Mouse (Mus musculus) heart, postnatal 0 days (tissue): ENCODE data around the gene Rere. TPM values are rescaled to one million over a fixed set of nuclear protein-coding genes. Genes with fewer than 3 reads are reported as not detected.

Experiments used
- ATAC-seq: fragments of 200-750 bp; cut with Nextera tagmentation; 2 replicates; pipeline ENCODE4 v1.8.0; 2017; ENCODE audit warnings: low read depth, moderate number of reproducible peaks, moderate library complexity; ENCODE audit not compliant: insufficient read depth
- DNase-seq: peaks from one replicate; pipeline ENCODE4 v3.0.0-alpha.2; 2016; ENCODE audit warnings: low spot score
- H3K27ac ChIP-seq: fragments of 300-500 bp; sonication (generic); 2 replicates; pipeline ENCODE4 v1.5.1; 2014; ENCODE audit warnings: low read depth, mild to moderate bottlenecking
- H3K27me3 ChIP-seq: fragments of 300-500 bp; sonication (generic); 2 replicates; pipeline ENCODE4 v1.6.1; 2014; ENCODE audit warnings: low read length, mixed read lengths; ENCODE audit not compliant: control insufficient read depth, insufficient read depth
- H3K36me3 ChIP-seq: fragments of 300-500 bp; sonication (generic); replicated peaks from 2 replicates; pipeline ENCODE4 v1.6.1; 2014; ENCODE audit warnings: low read length, mixed read lengths; ENCODE audit not compliant: control insufficient read depth, insufficient read depth
- H3K4me1 ChIP-seq: fragments of 300-500 bp; sonication (generic); 2 replicates; pipeline ENCODE4 v1.6.1; 2014; ENCODE audit warnings: antibody characterized with exemption; ENCODE audit not compliant: control insufficient read depth, insufficient read depth
- H3K4me2 ChIP-seq: fragments of 300-500 bp; sonication (generic); 2 replicates; pipeline ENCODE4 v1.6.1; 2014; ENCODE audit warnings: low read depth, mild to moderate bottlenecking, low read length, moderate library complexity
- H3K4me3 ChIP-seq: fragments of 300-500 bp; sonication (generic); 2 replicates; pipeline ENCODE4 v1.5.1; 2014; ENCODE audit warnings: low read depth, low read length
- H3K9ac ChIP-seq: fragments of 300-500 bp; sonication (generic); replicated peaks from 2 replicates; pipeline ENCODE4 v1.6.1; 2014; ENCODE audit warnings: low read depth, low read length, mixed read lengths
- H3K9me3 ChIP-seq: fragments of 300-500 bp; sonication (generic); replicated peaks from 2 replicates; pipeline ENCODE4 v1.6.1; 2016; ENCODE audit warnings: low read length; ENCODE audit not compliant: control insufficient read depth
- CTCF ChIP-seq: IDR thresholded peaks from 2 replicates; pipeline ENCODE4 v1.5.1; 2016; ENCODE audit warnings: antibody characterized with exemption, control low read depth, low read depth
- EP300 ChIP-seq: IDR thresholded peaks from 2 replicates; pipeline ENCODE4 v1.6.1; 2016; ENCODE audit warnings: antibody characterized with exemption, low read depth
- WGBS: fragments of 180-500 bp; shearing (Covaris S2); extraction: QIAGEN DNeasy Blood & Tissue Kit; methylation state at CpG from one replicate; pipeline ENCODE4 v1.1.7; 2014; 5-methylcytosine and 5-hydroxymethylcytosine counted together
- polyA plus RNA-seq: library from polyadenylated mRNA; unstranded; fragments of >200 nt; fragmentation: Nextera tagmentation; extraction: Ambion mirVana; gene quantifications from 2 replicates; pipeline ENCODE4 v1.2.1, GENCODE M21; 2015
- total RNA-seq: library from RNA; depleted of rRNA; stranded (reverse); fragments of >200 nt; gene quantifications from 2 replicates; pipeline ENCODE4 v1.2.3, GENCODE M21; 2014; ENCODE audit warnings: low replicate concordance

Rere gene
- total and polyA plus RNA-seq, 2 experiments from 2014 or later: 14.6 to 17.9 TPM

GRCm38 (mm10) chr4:150616029-150616420, 334.6 kb downstream of the Rere start:
- H3K36me3 ChIP-seq: peaks cover 95% of the 10 kb centered on the region
- H3K9me3 ChIP-seq: no peaks in the 10 kb centered on the region
- no peak overlapping the region for H3K4me2 ChIP-seq
- DNase-seq (no peak), ATAC-seq (peak; percentile 18; the same call in 1 of the 2 replicates)
- no peaks in the 10 kb centered on the region for H3K27me3 ChIP-seq
- TF ChIP-seq CTCF: no peak
- no peak for TF ChIP-seq EP300
- no peak overlapping the region for H3K27ac ChIP-seq
- H3K9ac ChIP-seq: no peak overlapping the region
- no peak overlapping the region for H3K4me3 ChIP-seq
- no peaks in the 10 kb centered on the region for H3K4me1 ChIP-seq
- WGBS: 64% methylated on average over 13 of the region's 13 CpGs

GRCm38 (mm10) chr4:150616841-150617240, 335.4 kb downstream of the Rere start:
- Histone ChIP-seq H3K27ac (no peak overlapping the region), H3K4me2 (no peak overlapping the region), H3K27me3 (no peaks in the 10 kb centered on the region), H3K4me1 (no peaks in the 10 kb centered on the region), H3K4me3 (no peak overlapping the region), H3K9ac (no peak overlapping the region), H3K36me3 (peaks cover 89% of the 10 kb centered on the region), H3K9me3 (no peaks in the 10 kb centered on the region)
- ATAC-seq: no peak
- no peak for TF ChIP-seq CTCF
- no peak for TF ChIP-seq EP300
- WGBS: 95% methylated on average over 20 of the region's 20 CpGs
- DNase-seq: no peak

GRCm38 (mm10) chr4:150619011-150619410, 337.6 kb downstream of the Rere start:
- no peak for TF ChIP-seq EP300
- no peak for ATAC-seq
- Histone ChIP-seq H3K27me3 (no peaks in the 10 kb centered on the region), H3K4me2 (no peak overlapping the region), H3K4me1 (no peaks in the 10 kb centered on the region), H3K9me3 (no peaks in the 10 kb centered on the region), H3K27ac (no peak overlapping the region), H3K36me3 (peaks cover 77% of the 10 kb centered on the region), H3K9ac (no peak overlapping the region), H3K4me3 (no peak overlapping the region)
- no peak for DNase-seq
- 88% methylated on average over 7 of the region's 7 CpGs for WGBS

GRCm38 (mm10) chr4:150622641-150623040, 341.2 kb downstream of the Rere start:
- Histone ChIP-seq H3K9me3 (no peaks in the 10 kb centered on the region), H3K36me3 (peaks cover 41% of the 10 kb centered on the region), H3K4me1 (no peaks in the 10 kb centered on the region), H3K27ac (no peak overlapping the region), H3K27me3 (no peaks in the 10 kb centered on the region), H3K4me3 (no peak overlapping the region), H3K9ac (no peak overlapping the region), H3K4me2 (no peak overlapping the region)
- no peak for ATAC-seq
- DNase-seq: no peak
- no peak for TF ChIP-seq EP300
- TF ChIP-seq CTCF: no peak
- 92% methylated on average over 13 of the region's 13 CpGs for WGBS

GRCm38 (mm10) chr4:150624214-150624823, 342.9 kb downstream of the Rere start:
- DNase-seq (no peak), ATAC-seq (no peak)
- H3K4me3 ChIP-seq: no peak overlapping the region
- H3K36me3 ChIP-seq: peaks cover 24% of the 10 kb centered on the region
- H3K4me1 ChIP-seq: no peaks in the 10 kb centered on the region
- H3K9ac ChIP-seq: no peak overlapping the region
- H3K9me3 ChIP-seq: no peaks in the 10 kb centered on the region
- WGBS: 66% methylated on average over 11 of the region's 11 CpGs
- H3K27ac ChIP-seq: no peak overlapping the region
- H3K27me3 ChIP-seq: no peaks in the 10 kb centered on the region
- no peak overlapping the region for H3K4me2 ChIP-seq
- TF ChIP-seq EP300: no peak

GRCm38 (mm10) chr4:150624933-150625332, 343.5 kb downstream of the Rere start:
- TF ChIP-seq CTCF (no peak), EP300 (no peak)
- 70% methylated on average over 4 of the region's 4 CpGs for WGBS

More at GRCm38 (mm10) chr4:150624933-150625332, 343.5 kb downstream of the Rere start:
- H3K4me3 ChIP-seq: no peak overlapping the region
- no peaks in the 10 kb centered on the region for H3K9me3 ChIP-seq
- H3K27me3 ChIP-seq: no peaks in the 10 kb centered on the region
- no peak overlapping the region for H3K9ac ChIP-seq
- peaks cover 19% of the 10 kb centered on the region for H3K36me3 ChIP-seq
- H3K4me2 ChIP-seq: no peak overlapping the region
- no peak overlapping the region for H3K27ac ChIP-seq
- H3K4me1 ChIP-seq: no peaks in the 10 kb centered on the region
- ATAC-seq (no peak), DNase-seq (no peak)
